Mouse (Mus musculus): ENCODE results near the gene Dnajc24.

DNA sequence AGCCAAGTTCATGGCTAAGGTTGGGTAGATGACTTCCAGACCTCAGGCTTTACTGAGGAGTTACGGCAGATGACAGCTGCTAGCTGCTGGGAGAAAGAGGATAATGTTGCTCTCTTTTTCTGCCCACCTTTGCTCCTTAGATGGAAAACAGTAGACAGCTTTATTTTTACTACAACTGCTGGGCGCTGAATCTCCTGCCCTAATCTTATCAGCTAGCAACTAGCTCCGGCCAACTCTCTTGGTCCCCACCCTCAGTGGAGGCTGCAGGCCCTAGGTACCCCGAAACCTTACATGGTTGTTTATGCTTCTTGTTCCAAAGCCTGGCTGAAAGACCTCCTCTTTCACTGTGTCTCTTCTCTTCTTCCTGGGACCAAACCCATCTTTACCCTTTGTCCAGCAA is 49.5 kb downstream of the Dnajc24 start:
- no peak for TF ChIP-seq CTCF (IDR thresholded peaks at IDR 0.05; ENCODE audit: control insufficient read depth, insufficient read depth, insufficient replicate concordance, low read depth, low read length)
- TF ChIP-seq POLR2A (IDR thresholded peaks at IDR 0.05; ENCODE audit: control insufficient read depth, low read depth, low read length): no peak

Measured in testis, adult 2 months (tissue).